Mouse (Mus musculus) heart, adult 18-20 months (tissue): ENCODE results near the gene Akp3. TPM values are rescaled to one million over a fixed set of nuclear protein-coding genes. Genes with fewer than 3 reads are reported as not detected.

Experiments
- DNase-seq, 2 experiments: peaks; one replicate each; pipeline ENCODE4 v3.0.0; 2021 to 2022; ENCODE audit warnings: mixed read lengths in 1 of 2
- total RNA-seq, 2 experiments: library from RNA; stranded (reverse); gene quantifications; 2 replicates each; pipeline ENCODE4 v1.2.3; 2021

Gene Akp3
- total RNA-seq, 2 experiments from 2014 or later, result not detected

GRCm38 (mm10) chr1:87154501-87155120 lies 29.8 kb downstream of the Akp3 start:
- DNase-seq, result no peak

GRCm38 (mm10) chr1:87155531-87156198 lies 30.9 kb downstream of the Akp3 start:
- no peak for DNase-seq

GRCm38 (mm10) chr1:87156199-87156587 lies 31.4 kb downstream of the Akp3 start, which contains the start of gene Ecel1:
Ecel1 (minus strand) TSS chr1:87156521.
- no peak for DNase-seq

DNA sequence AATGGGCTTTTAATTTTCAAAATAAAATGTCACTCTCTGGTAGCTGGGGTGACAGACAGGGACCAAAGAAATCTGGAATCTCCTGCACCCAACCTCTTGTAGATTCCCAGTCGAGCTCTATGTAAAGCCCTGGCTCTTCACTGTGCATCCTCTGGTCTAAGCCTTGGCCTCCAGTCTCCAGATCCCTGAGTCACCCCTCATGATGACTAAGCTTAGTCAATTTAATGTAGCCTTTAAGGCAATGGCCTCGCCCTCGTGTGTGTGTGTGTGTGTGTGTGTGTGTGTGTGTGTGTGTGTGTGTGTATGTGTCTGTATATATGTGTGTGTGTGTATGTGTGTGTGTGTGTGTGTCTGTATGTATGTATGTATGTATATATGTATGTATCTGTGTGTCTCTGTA lies 34.6 kb downstream of the Akp3 start:
- no peak for DNase-seq

- no peak for DNase-seq
Observed at GRCm38 (mm10) chr1:87164164-87164795, 39.5 kb downstream of the Akp3 start.

GRCm38 (mm10) chr1:87164796-87165184 lies 40.0 kb downstream of the Akp3 start:
- DNase-seq, result no peak

- no peak for DNase-seq
Observed at GRCm38 (mm10) chr1:87170458-87170857, 45.7 kb downstream of the Akp3 start.

DNA sequence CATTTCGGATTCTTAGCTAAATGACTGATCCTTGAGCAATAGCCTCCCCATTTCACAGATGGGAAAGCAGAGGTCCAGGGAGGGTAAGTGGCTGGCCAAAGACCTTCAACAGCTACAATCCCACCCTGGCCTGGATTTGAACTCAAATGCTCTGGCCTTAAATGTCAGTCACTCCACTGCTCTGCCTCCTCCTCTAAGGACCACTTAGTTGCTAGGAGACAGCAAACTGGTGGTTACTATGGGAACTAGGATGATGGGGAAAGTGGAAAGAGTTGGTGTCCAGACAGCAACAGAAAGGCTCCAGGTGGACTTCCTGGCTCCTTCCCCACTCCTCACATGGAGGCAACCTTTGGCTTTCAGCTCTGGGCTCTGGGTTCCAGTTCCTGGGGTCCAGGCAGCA lies 46.5 kb downstream of the Akp3 start:
- no peak for DNase-seq

GRCm38 (mm10) chr1:87172316-87172715 lies 47.5 kb downstream of the Akp3 start:
- DNase-seq, result no peak

GRCm38 (mm10) chr1:87174006-87174955 lies 49.5 kb downstream of the Akp3 start:
- peak; percentile 47 to 72 for DNase-seq

DNA sequence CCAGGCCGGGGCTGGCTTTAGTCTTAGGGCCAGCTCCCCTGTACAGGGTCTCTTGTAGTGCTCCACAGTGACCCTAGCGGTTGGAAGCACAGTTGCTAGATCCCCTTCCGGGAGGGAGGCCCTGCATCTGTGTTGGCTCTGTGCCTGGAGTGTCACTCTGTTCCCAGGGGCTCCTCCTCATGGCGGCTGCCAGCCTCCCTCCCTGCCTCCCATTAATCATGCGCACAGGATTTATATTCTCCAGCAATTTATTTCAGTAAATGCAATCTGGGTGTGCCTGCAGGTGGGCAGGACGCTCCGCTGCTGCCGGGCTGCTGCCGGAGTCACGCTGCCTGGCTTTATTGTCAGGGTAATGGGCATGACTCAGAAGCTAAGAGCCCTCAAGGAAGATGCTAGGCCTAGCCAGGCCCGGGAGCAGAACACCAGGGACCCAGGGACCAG lies 51.1 kb downstream of the Akp3 start:
- peak; percentile 39 to 46 for DNase-seq

Other genes with a start within 250 kb of the Akp3 start
- not detected for gene Alppl2, start 35.0 kb upstream of the Akp3 start, total RNA-seq
- not detected for gene Alpi, start 23.4 kb upstream of the Akp3 start, total RNA-seq
- gene Ecel1, start 31.5 kb downstream of the Akp3 start, total RNA-seq, result not detected
- gene Prss56, start 58.3 kb downstream of the Akp3 start, total RNA-seq, result not detected
- gene Chrnd, start 65.6 kb downstream of the Akp3 start, total RNA-seq, result not detected
- not detected for gene Chrng, start 79.7 kb downstream of the Akp3 start, total RNA-seq
- gene Eif4e2, start 88.9 kb downstream of the Akp3 start, total RNA-seq, result 10 to 100 TPM; 50.2 to 51.8 TPM
- gene Efhd1, start 139.4 kb downstream of the Akp3 start, total RNA-seq, result 1 to 10 TPM; 4.4 to 4.8 TPM
- gene Gigyf2, start 202.0 kb downstream of the Akp3 start, total RNA-seq, result 10 to 100 TPM; 40.8 to 46.3 TPM